In the genomic region with DNA sequence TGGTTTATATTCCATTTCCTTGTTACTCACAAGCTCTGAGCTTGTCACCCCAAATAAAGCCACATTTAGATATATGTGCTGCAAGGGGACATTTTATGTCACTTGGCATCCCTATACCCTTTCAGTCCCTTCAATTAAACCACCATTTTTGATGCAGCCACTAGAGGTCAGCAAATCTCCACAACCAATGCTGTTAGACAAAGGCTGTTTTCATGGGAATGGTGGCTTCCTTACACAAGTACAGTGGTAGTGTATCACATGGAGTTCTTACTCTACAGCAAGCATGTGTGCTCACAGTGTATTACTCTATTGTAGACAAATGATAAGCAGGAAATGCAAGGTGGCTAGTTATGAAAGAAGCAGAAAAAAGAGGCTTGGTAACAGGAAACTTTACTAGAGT, we compare ENCODE assay signal across 8 mouse cellular contexts. TPM values are rescaled to one million over a fixed set of nuclear protein-coding genes. Genes with fewer than 3 reads are reported as not detected.
DNase-seq lines count a peak whose midpoint lies in the region; ATAC-seq and TF ChIP-seq lines count a peak whose summit lies in the region.

No protein-coding gene starts in this region.

- no peak overlapping the region for H3K4me3 ChIP-seq in kidney, adult 2 months (ENCODE audit: insufficient read depth, low read depth, low read length)
- no peak overlapping the region for H3K4me3 ChIP-seq in midbrain, postnatal 0 days (ENCODE audit: low read depth, low read length)

- H3K4me2 ChIP-seq in midbrain, postnatal 0 days (ENCODE audit: low read depth, low read length, poor library complexity, severe bottlenecking) = no peak overlapping the region

- ATAC-seq in midbrain, postnatal 0 days (ENCODE audit: low FRiP score) = peak; percentile 82

- no peak overlapping the region for H3K9ac ChIP-seq in midbrain, postnatal 0 days (replicated peaks; ENCODE audit: low read length, poor library complexity, severe bottlenecking)

- H3K36me3 ChIP-seq in kidney, adult 2 months (ENCODE audit: control insufficient read depth, insufficient read depth, low read length) = no peaks in the 10 kb centered on the region
- H3K36me3 ChIP-seq in midbrain, postnatal 0 days (ENCODE audit: insufficient read depth, low read length) = no peaks in the 10 kb centered on the region

- intact Hi-C loops in left cerebral cortex, postnatal 4 days (cut with DNase I) = loop anchor here (5.0 kb wide), 1 partner anchor 91 kb away; a partner anchor contains a TSS

- no peak overlapping the region for H3K27ac ChIP-seq in kidney, adult 2 months (ENCODE audit: insufficient read depth, low read depth, low read length)
- no peak overlapping the region for H3K27ac ChIP-seq in midbrain, postnatal 0 days (ENCODE audit: low read depth, low read length)

- no peaks in the 10 kb centered on the region for H3K9me3 ChIP-seq in midbrain, postnatal 0 days (ENCODE audit: low read length)

- no peak for TF ChIP-seq POLR2A in kidney, adult 2 months (IDR thresholded peaks at IDR 0.05; ENCODE audit: low read depth, low read length)

- peak; percentile 88 for DNase-seq in 416B (ENCODE audit: low read depth)
- DNase-seq in adrenal gland, postnatal 10 days = peak; percentile 85
- peak; percentile 80 for DNase-seq in embryo, embryonic 9.5 days (ENCODE audit: extremely low spot score)
- DNase-seq in gonadal fat pad, adult 2 months (ENCODE audit: low read depth) = peak; percentile 17
- peak; percentile 88 for DNase-seq in kidney, adult 2 months
- DNase-seq in left cerebral cortex, postnatal 4 days = peak; percentile 63
- DNase-seq in midbrain, postnatal 0 days (ENCODE audit: low spot score) = peak; percentile 91
- peak; percentile 66 to 75 for DNase-seq in spleen, postnatal 4 days (ENCODE audit: low spot score in 2 of 2)

- H3K27me3 ChIP-seq in kidney, adult 2 months (replicated peaks; ENCODE audit: control insufficient read depth, insufficient read depth, low read length) = no peaks in the 10 kb centered on the region
- no peaks in the 10 kb centered on the region for H3K27me3 ChIP-seq in midbrain, postnatal 0 days (ENCODE audit: insufficient read depth, low read length)

- TF ChIP-seq CTCF in kidney, adult 2 months (conservative IDR thresholded peaks at IDR 0.05; ENCODE audit: insufficient read depth, insufficient read length, low read depth, low read length) = peak; percentile 46
- TF ChIP-seq CTCF in midbrain, postnatal 0 days (IDR thresholded peaks at IDR 0.05) = peak; percentile 99

- H3K4me1 ChIP-seq in kidney, adult 2 months (ENCODE audit: control insufficient read depth, insufficient read depth, low read length) = no peaks in the 10 kb centered on the region
- H3K4me1 ChIP-seq in midbrain, postnatal 0 days (ENCODE audit: insufficient read depth, low read length) = no peaks in the 10 kb centered on the region

RNA-seq across cellular contexts. Expression of a gene that starts 42.4 kb away (rescaled TPM):
- total RNA-seq in adrenal gland, postnatal 10 days (2021) = under 1 TPM in 1 of 2 experiments, not detected in 1; 0.15 TPM
- 0.03 TPM in 1 of 2 replicates, not detected in the other for polyA plus RNA-seq in gonadal fat pad, adult 2 months (2012; rRNA removed)
- not detected in 2 replicates for polyA plus RNA-seq in kidney, adult 2 months (2012; rRNA removed)
- not detected for total RNA-seq in left cerebral cortex, postnatal 4 days (2021)
- not detected in 2 replicates for total RNA-seq in midbrain, postnatal 0 days (2014; rRNA removed)
- 0.02 TPM in 1 of 2 replicates, not detected in the other for polyA plus RNA-seq in midbrain, postnatal 0 days (2015; fragmentation: Nextera tagmentation; extraction: Ambion mirVana)

Comparison
In these comparisons a context has a peak if more than half of its experiments do, and no peak if none do; other contexts are left out.
1. DNase-seq: peak in every context shown above with its lines; median percentile 91 in midbrain, postnatal 0 days; 88 in 416B; 88 in kidney, adult 2 months; 85 in adrenal gland, postnatal 10 days; 80 in embryo, embryonic 9.5 days; 70 in spleen, postnatal 4 days; 63 in left cerebral cortex, postnatal 4 days; 17 in gonadal fat pad, adult 2 months.